Mouse (Mus musculus): ENCODE results near the gene Gcn1l1.

GRCm38 (mm10) chr5:115591506-115591905 lies 26.5 kb downstream of the Gcn1l1 start:
- TF ChIP-seq CTCF (IDR thresholded peaks at IDR 0.05; ENCODE audit: control insufficient read depth, insufficient read depth, insufficient replicate concordance, low read depth, low read length) (no peak), POLR2A (IDR thresholded peaks at IDR 0.05; ENCODE audit: control insufficient read depth, low read depth, low read length) (no peak)

Data from testis, adult 2 months (tissue).